ENCODE assay signal across 34 mouse cellular contexts in genomic region chr7:116754556-116754955, GRCm38 (mm10).
"Had no signal": no experiment of that assay in that cellular context is flagged by ENCODE, and none has a peak within 500 bp of the region (broad histone marks: within the 10 kb centered on the region; RNA-seq: fewer than 3 reads in every experiment).

No protein-coding gene starts in this region.

- H3K9ac ChIP-seq: heart, embryonic 12.5 days; heart, embryonic 13.5 days; heart, embryonic 15.5 days; hindbrain, embryonic 12.5 days; hindbrain, embryonic 13.5 days; hindbrain, embryonic 14.5 days; hindbrain, embryonic 15.5 days; intestine, embryonic 15.5 days; kidney, embryonic 15.5 days had no signal

- H3K36me3 ChIP-seq: heart, embryonic 12.5 days; heart, embryonic 13.5 days; heart, embryonic 15.5 days; hindbrain, embryonic 10.5 days; hindbrain, embryonic 12.5 days; hindbrain, embryonic 13.5 days; hindbrain, embryonic 15.5 days; intestine, embryonic 15.5 days; kidney, embryonic 15.5 days had no signal

- H3K4me3 ChIP-seq: heart, embryonic 12.5 days; heart, embryonic 13.5 days; heart, embryonic 15.5 days; hindbrain, embryonic 10.5 days; hindbrain, embryonic 12.5 days; hindbrain, embryonic 13.5 days; hindbrain, embryonic 15.5 days; intestine, embryonic 15.5 days; kidney, embryonic 15.5 days; layer of hippocampus, adult 2 months; left cerebral cortex, adult 2 months had no signal

- ATAC-seq: hindbrain, embryonic 16.5 days; hindbrain, postnatal 0 days; inflammation-experienced regulatory T-cells, adult 6 months; intestine, embryonic 15.5 days; intestine, embryonic 16.5 days; intestine, postnatal 0 days had no signal

- H3K27ac ChIP-seq: heart, embryonic 13.5 days; heart, embryonic 15.5 days; hindbrain, embryonic 10.5 days; hindbrain, embryonic 12.5 days; hindbrain, embryonic 13.5 days; hindbrain, embryonic 14.5 days; hindbrain, embryonic 15.5 days; hindbrain, postnatal 0 days; intestine, embryonic 15.5 days; kidney, embryonic 15.5 days; kidney, postnatal 0 days; layer of hippocampus, adult 2 months; left cerebral cortex, adult 2 months had no signal

- DNase-seq: heart, postnatal 10 days; heart, postnatal 14 days; heart, postnatal 36 days; heart, postnatal 4 days; kidney, adult 11 months; kidney, adult 18-20 months; kidney, adult 2 months; kidney, adult 8-10 months; kidney, adult 9 months; kidney, postnatal 10 days; kidney, postnatal 14 days; kidney, postnatal 25 days; kidney, postnatal 36 days; kidney, postnatal 4 days; layer of hippocampus, postnatal 36 days had no signal

- H3K4me2 ChIP-seq: heart, embryonic 11.5 days; heart, embryonic 12.5 days; heart, embryonic 13.5 days; heart, embryonic 15.5 days; hindbrain, embryonic 12.5 days; hindbrain, embryonic 13.5 days; hindbrain, embryonic 14.5 days; hindbrain, embryonic 15.5 days; intestine, embryonic 15.5 days; kidney, embryonic 15.5 days had no signal

- H3K4me1 ChIP-seq: heart, embryonic 12.5 days; heart, embryonic 13.5 days; heart, embryonic 15.5 days; hindbrain, embryonic 10.5 days; hindbrain, embryonic 12.5 days; hindbrain, embryonic 13.5 days; hindbrain, embryonic 15.5 days; intestine, embryonic 15.5 days; kidney, embryonic 15.5 days had no signal

- H3K9me3 ChIP-seq: heart, embryonic 12.5 days; heart, embryonic 13.5 days; heart, embryonic 15.5 days; hindbrain, embryonic 10.5 days; hindbrain, embryonic 12.5 days; hindbrain, embryonic 13.5 days; hindbrain, embryonic 15.5 days; intestine, embryonic 15.5 days; kidney, embryonic 15.5 days had no signal

- H3K27me3 ChIP-seq: heart, embryonic 12.5 days; heart, embryonic 13.5 days; heart, embryonic 15.5 days; hindbrain, embryonic 12.5 days; hindbrain, embryonic 13.5 days; hindbrain, embryonic 15.5 days; intestine, embryonic 15.5 days; kidney, embryonic 15.5 days had no signal
